ENCODE assay signal across 35 mouse cellular contexts in the genomic region with DNA sequence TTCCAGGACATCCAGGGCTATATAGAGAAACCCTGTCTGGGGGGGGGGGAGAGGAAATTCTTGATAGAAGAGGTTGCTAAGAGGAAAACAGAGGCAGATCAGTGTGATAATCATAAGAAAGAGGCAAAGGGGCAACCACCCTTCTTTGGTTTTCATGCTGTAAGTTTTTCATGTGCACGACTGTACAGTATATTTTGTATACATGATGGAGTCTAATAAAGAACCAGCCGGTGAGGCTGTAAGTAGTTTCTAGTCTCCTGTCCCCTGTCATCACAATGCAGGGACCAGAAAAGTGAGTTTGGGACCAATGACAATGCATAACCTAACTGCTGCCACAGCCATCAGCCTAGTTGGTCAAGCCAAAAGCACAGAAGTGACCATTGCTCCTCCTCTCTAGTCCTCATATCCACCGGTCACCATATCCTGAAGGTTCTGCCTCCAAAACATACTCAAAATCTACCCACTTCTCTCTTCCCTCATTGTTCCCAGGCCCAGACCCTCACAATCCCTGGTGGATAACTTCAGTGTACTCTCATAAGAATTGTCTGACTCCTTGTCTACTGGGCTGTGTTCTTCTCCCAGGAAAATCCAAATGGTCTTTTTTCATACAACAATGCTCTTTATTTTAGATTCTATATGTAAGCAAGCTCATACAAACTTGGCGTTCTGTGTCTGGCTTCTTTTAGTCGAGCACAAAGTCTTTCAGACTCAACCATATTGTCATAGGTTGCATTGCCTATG.
"Had no signal": no experiment of that assay in that cellular context is flagged by ENCODE, and none has a peak within 500 bp of the region (broad histone marks: within the 10 kb centered on the region; RNA-seq: fewer than 3 reads in every experiment).

No protein-coding gene starts in this region.

- DNase-seq: heart, postnatal 10 days; heart, postnatal 14 days; heart, postnatal 36 days; heart, postnatal 4 days; kidney, adult 11 months; kidney, adult 18-20 months; kidney, adult 2 months; kidney, adult 8-10 months; kidney, adult 9 months; kidney, postnatal 10 days; kidney, postnatal 14 days; kidney, postnatal 25 days; kidney, postnatal 36 days; kidney, postnatal 4 days; layer of hippocampus, adult 9-11 months; layer of hippocampus, postnatal 36 days had no signal

- ATAC-seq: hindbrain, embryonic 16.5 days; hindbrain, postnatal 0 days; inflammation-experienced regulatory T-cells, adult 6 months; intestine, embryonic 15.5 days; intestine, embryonic 16.5 days; intestine, postnatal 0 days had no signal

- H3K4me3 ChIP-seq: heart, embryonic 10.5 days; heart, embryonic 12.5 days; heart, embryonic 13.5 days; heart, embryonic 15.5 days; hindbrain, embryonic 10.5 days; hindbrain, embryonic 12.5 days; hindbrain, embryonic 13.5 days; hindbrain, embryonic 15.5 days; intestine, embryonic 15.5 days; kidney, embryonic 15.5 days; layer of hippocampus, adult 2 months; left cerebral cortex, adult 2 months had no signal

- H3K4me2 ChIP-seq: heart, embryonic 12.5 days; heart, embryonic 13.5 days; heart, embryonic 15.5 days; hindbrain, embryonic 12.5 days; hindbrain, embryonic 13.5 days; hindbrain, embryonic 14.5 days; hindbrain, embryonic 15.5 days; intestine, embryonic 15.5 days; kidney, embryonic 15.5 days had no signal

- H3K36me3 ChIP-seq: heart, embryonic 10.5 days; heart, embryonic 12.5 days; heart, embryonic 13.5 days; heart, embryonic 15.5 days; hindbrain, embryonic 10.5 days; hindbrain, embryonic 12.5 days; hindbrain, embryonic 13.5 days; hindbrain, embryonic 15.5 days; intestine, embryonic 15.5 days; kidney, embryonic 15.5 days had no signal

- H3K4me1 ChIP-seq: heart, embryonic 10.5 days; heart, embryonic 13.5 days; heart, embryonic 15.5 days; hindbrain, embryonic 10.5 days; hindbrain, embryonic 12.5 days; hindbrain, embryonic 13.5 days; hindbrain, embryonic 15.5 days; intestine, embryonic 15.5 days; kidney, embryonic 15.5 days had no signal

- H3K27ac ChIP-seq: heart, embryonic 10.5 days; heart, embryonic 13.5 days; heart, embryonic 15.5 days; hindbrain, embryonic 10.5 days; hindbrain, embryonic 12.5 days; hindbrain, embryonic 13.5 days; hindbrain, embryonic 14.5 days; hindbrain, embryonic 15.5 days; hindbrain, postnatal 0 days; intestine, embryonic 15.5 days; kidney, embryonic 15.5 days; kidney, postnatal 0 days; layer of hippocampus, adult 2 months; left cerebral cortex, adult 2 months had no signal

- H3K9ac ChIP-seq: heart, embryonic 12.5 days; heart, embryonic 13.5 days; heart, embryonic 15.5 days; hindbrain, embryonic 12.5 days; hindbrain, embryonic 13.5 days; hindbrain, embryonic 14.5 days; hindbrain, embryonic 15.5 days; intestine, embryonic 15.5 days; kidney, embryonic 15.5 days had no signal

- H3K9me3 ChIP-seq: heart, embryonic 10.5 days; heart, embryonic 12.5 days; heart, embryonic 13.5 days; heart, embryonic 15.5 days; hindbrain, embryonic 10.5 days; hindbrain, embryonic 12.5 days; hindbrain, embryonic 13.5 days; hindbrain, embryonic 15.5 days; intestine, embryonic 15.5 days; kidney, embryonic 15.5 days had no signal

- H3K27me3 ChIP-seq: heart, embryonic 12.5 days; heart, embryonic 13.5 days; heart, embryonic 15.5 days; hindbrain, embryonic 12.5 days; hindbrain, embryonic 13.5 days; hindbrain, embryonic 15.5 days; intestine, embryonic 15.5 days; kidney, embryonic 15.5 days had no signal
